Comparison of ENCODE assay signal across 1 mouse cellular context in genomic region chr17:35635202-35635601, GRCm38 (mm10).
TF ChIP-seq lines count a peak whose summit lies in the region.

No protein-coding gene starts in this region.

TF ChIP-seq in myocyte, 11 proteins besides CTCF, POLR2A, EP300 and RAD21 (continued from another document):
- TF ChIP-seq MYOD1 (IDR thresholded peaks at IDR 0.05; ENCODE audit: control insufficient read depth in 1 of 3, insufficient read length in 2 of 3, low read depth in 2 of 3) (no peak), MAX (IDR thresholded peaks at IDR 0.05; ENCODE audit: low read depth) (no peak), SRF (IDR thresholded peaks at IDR 0.05; ENCODE audit: control insufficient read depth, insufficient read length, low read depth) (no peak), MYOG (IDR thresholded peaks at IDR 0.05; ENCODE audit: control insufficient read depth in 1 of 3, insufficient read depth in 1 of 3, insufficient read length in 2 of 3, low read depth in 2 of 3) (no peak), REST (IDR thresholded peaks at IDR 0.05; ENCODE audit: insufficient read depth, insufficient read length) (no peak)
